Mouse (Mus musculus): ENCODE data around the gene Morn1. TPM values are rescaled to one million over a fixed set of nuclear protein-coding genes. Genes with fewer than 3 reads are reported as not detected.

Morn1 gene
- total RNA-seq (2021) = 10 to 100 TPM; 11.6 to 12.6 TPM

GRCm38 (mm10) chr4:155086108-155087024, at the start of gene Morn1, which contains the start of gene Rer1:
Gene Morn1, plus strand, starts transcription at chr4:155086577.
Gene Rer1, minus strand, starts transcription at chr4:155086382.
- DNase-seq = peak; percentile 100

- DNase-seq = peak in 1 of 2 experiments; percentile 35
These were observed 46.2 kb upstream of the Morn1 start for GRCm38 (mm10) chr4:155040197-155040596.

DNA sequence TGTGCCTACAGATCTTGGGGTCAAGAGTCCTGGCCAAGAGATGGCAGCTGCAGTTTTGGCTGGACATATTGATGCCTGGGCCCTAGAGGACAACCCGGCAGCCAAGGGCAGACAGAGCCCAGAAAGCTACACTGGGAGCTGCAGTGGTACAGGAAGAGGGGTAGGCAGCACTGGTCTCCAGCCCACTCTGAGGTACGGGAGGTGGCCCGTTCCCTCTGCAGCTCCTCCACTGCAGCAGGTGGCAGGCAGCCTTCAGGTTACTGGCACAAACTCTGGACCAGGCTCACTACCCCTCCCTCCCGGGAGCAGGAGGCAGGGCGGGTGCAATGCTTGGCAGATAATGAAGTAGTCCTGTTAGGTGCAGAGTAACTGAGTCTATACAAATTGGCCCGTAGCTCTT, 45.7 kb upstream of the Morn1 start:
- DNase-seq = no peak

GRCm38 (mm10) chr4:155042606-155043288, 43.6 kb upstream of the Morn1 start:
- peak in 1 of 2 experiments; percentile 36 for DNase-seq

DNA sequence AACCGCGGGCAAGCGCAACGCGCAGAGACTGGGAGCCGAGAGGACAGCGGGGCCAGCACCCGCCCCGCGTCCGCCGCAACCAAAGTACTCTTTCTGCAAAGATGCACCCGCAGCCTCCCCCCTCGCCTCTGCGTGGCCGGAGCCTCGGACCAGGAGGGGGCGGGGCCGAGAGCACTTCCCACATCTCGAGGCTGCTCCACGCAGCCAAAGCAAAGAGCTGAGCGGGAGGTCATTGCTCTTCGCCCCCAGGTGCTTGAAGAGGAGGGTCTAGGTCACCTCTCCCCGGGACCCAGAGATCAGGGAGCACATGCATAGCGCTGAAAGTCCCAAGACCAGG, 43.1 kb upstream of the Morn1 start:
- DNase-seq = no peak

GRCm38 (mm10) chr4:155046636-155047035, 39.7 kb upstream of the Morn1 start:
- DNase-seq = no peak

- DNase-seq = no peak
These were observed 36.3 kb upstream of the Morn1 start for GRCm38 (mm10) chr4:155050116-155050515.

DNA sequence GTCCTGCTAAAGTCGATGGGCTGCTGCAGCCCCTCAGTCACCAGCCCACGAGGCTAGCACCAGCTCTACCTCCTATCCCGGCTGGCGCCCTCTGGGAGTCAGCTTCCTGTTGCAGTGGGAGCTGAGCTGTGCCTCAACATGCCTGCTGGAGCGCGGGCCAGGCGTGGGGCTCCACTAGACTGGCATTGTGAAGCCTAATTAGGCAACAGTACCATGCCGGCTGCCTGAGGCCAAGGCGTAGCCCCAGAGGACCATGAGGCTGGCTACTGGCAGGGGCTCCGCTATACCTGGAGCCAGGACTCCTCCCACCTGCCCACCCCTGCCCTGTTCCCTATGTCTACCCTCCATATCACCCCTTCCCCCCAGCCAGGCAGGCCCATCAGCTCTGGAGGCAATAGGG, 29.7 kb upstream of the Morn1 start, which contains the start of gene Plch2:
Plch2 (minus strand) TSS at position 61 of the 400 bp plus-strand sequence.
- no peak for DNase-seq

DNA sequence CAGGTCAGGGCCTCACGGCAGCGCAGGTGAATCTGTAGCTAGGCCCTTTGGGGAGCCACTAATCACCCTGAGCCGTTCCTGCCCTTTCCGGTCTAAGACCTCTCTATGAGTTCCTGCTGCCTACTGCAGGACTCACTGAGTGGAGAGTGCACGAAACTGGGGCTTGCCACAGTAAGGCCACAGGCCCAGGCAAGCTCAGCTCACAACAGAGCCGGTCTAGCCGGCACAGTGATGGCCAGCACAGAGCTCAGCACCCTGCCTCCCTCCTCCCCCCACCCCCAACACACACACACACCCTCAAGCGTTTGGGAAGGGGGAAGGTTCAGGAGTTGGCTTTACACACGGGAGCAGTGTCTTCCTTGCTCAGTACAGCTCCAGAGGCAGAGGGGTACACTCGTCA, 28.1 kb upstream of the Morn1 start:
- DNase-seq = no peak

GRCm38 (mm10) chr4:155063895-155064294, 22.5 kb upstream of the Morn1 start:
- no peak for DNase-seq

GRCm38 (mm10) chr4:155064474-155064873, 21.9 kb upstream of the Morn1 start:
- no peak for DNase-seq

GRCm38 (mm10) chr4:155065970-155066833, 20.2 kb upstream of the Morn1 start:
- DNase-seq = peak; percentile 84 to 87

DNA sequence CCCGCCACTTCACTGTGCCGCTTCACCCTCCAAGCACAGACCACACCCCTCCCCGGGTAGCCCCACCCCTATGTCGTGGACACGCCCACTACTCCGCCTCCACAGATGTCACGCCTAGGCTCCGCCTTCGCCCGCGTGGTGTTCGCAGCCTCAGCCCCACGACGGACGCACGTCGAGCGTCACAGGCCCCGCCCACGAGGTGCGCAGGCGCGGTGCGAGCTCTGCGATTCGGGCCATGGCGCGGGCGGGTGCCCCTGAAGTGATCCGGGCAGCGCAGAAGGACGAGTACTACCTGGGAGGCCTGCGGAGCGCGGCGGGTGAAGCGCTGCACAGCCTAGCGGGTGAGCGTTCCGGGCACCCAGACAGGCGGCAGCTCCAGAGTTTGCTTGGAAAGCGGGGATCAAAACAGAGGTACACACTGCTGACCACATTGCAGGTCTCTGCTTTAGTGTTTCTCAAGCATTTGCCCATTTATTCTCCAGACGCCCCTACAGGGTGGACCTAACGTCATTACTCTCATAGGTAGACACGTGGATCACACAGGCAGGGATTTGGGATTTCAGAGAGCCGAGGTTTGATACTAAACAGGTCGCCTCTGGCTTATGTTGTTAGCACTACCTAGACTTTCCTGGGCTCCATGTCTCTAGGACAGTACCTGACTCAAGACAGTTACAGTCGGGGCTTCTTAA, 19.4 kb upstream of the Morn1 start, which contains the start of gene Pex10:
Pex10 (plus strand) TSS at position 183 of the 689 bp plus-strand sequence.
- DNase-seq = peak; percentile 95 to 97

GRCm38 (mm10) chr4:155068357-155068972, 17.9 kb upstream of the Morn1 start:
- no peak for DNase-seq

DNA sequence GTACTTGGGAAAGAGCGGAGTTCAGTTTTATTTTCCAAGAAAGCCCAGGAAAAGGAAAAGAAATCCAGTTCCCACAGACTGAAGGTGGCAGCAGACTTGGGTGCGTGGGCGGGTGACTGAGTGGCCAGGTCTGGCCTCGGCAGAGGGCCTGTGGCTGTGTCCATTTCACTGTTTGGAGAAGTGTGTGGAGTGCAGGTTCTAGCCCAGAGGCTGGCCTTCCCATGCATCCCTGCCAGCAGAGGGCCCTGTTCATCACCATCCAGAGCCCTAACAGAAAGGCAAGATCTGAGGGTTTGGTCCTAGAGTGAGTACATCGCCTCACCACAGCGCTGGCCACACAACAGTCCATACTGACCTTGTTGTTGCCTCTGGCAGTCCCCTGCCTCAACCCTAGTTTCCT, 17.2 kb upstream of the Morn1 start:
- DNase-seq = no peak

- no peak for DNase-seq
These were observed 16.2 kb upstream of the Morn1 start for GRCm38 (mm10) chr4:155070199-155070598.

- DNase-seq = no peak
These were observed 15.5 kb upstream of the Morn1 start for GRCm38 (mm10) chr4:155070921-155071320.

DNA sequence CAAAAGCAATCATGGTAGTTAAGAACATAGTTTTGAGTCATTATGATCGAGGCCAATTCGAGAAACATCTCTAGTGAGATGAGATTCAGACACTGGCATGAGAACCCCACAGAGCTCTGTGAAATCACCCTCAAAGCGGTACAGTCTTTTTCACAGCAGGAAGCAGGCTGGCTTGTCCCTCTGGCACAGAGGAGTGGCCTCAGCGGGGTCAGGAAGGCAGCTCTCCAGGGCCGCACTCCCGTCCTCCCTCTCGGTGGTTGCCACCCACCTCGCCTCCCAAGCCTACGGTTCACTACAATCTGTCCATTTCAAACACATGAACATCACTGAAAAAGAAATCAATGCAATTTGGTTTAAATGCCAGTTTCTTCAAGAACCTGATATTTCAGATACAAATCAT, 12.0 kb upstream of the Morn1 start:
- no peak for DNase-seq

DNA sequence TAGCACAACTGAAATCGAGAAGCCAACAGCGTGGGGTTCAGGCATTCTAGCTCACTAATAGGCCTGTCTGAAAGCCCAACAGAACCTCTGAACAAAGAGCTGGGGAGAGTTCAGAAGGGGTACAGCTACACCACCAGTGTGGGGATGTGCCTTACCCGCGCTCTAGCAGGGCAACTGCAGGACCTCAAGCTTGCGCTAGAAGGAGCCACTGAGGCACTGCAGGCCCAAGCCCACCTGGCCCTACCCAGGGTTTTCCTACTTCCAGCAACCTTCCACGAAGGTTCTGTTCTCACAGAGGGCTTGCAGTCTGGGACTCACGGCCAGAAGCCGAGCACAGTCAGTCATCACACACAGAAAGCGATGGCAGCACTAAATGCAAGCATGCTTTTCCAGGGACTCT, 11.2 kb upstream of the Morn1 start:
- DNase-seq = no peak

- DNase-seq = no peak
These were observed 10.6 kb upstream of the Morn1 start for GRCm38 (mm10) chr4:155075813-155076212.

DNA sequence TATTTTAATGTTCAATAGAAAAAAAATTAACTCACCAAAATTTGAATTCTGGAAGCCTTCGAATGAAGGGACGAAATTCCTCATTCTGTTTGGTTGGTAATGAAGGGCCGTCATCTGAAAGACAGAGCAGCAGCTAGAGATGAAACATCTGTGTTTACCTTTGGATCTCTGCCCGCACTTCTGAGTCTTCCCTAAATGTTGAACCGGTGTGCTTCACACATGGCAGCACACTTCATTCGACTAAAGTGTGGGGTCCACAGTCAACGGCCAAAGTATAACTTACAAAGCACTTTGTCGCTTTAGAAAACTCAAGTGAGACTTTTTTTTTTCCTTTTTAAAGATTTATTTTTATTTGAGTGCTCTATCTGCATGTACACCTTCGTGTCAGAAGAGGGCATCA, 9.7 kb upstream of the Morn1 start:
- no peak for DNase-seq

Measured in layer of hippocampus, postnatal 36 days (tissue).